Mouse (Mus musculus) testis, postnatal 14 days (tissue): Measurements from ENCODE around the gene Ttc6.

Experiments
- DNase-seq: peaks from one replicate; pipeline ENCODE4 v3.0.0; 2021; ENCODE audit warnings: low spot score

The Ttc6 gene

DNA sequence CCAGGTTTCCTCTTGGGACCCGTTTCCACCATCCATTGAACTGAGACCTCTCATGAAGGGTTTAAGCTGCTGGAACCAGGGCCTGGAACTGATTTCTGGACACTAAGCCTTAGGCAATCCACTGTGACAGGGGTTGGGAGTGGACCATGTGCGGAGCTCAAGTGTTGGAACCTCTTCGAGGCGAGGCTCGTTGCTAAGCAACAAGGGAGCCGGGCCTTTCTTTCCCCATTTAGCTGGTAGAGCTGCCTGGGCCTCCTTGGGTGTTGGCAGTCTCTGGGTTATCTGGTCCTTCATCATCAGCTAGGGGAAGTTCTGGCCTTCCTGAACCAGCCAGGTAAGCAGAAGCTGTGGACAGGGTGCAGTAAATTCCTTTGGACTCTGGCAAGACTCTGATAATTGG, at the start of gene Ttc6:
Gene Ttc6, plus strand, starts transcription at position 205 of the 400 bp plus-strand sequence.
- peak; percentile 45 for DNase-seq

DNA sequence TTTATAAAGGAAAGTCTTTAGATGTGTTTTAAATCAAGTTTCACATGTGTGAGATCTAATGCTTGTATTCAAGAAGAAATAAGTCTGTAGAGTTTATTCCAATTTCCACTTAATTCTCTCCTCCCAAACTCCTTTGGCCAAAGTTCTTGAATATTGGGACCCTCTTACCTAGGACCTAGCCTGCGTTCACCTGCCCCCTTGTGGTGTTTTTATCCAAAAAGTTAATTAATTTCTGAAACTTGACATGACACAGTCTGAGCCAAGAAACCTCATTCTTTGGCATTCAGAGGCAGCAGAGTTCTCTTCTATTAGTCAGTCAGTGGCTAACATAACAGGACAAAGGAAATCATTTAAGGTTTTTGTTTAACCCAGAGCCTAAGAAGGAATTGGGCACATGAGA, 49.4 kb upstream of the Ttc6 start:
- DNase-seq, result no peak

DNA sequence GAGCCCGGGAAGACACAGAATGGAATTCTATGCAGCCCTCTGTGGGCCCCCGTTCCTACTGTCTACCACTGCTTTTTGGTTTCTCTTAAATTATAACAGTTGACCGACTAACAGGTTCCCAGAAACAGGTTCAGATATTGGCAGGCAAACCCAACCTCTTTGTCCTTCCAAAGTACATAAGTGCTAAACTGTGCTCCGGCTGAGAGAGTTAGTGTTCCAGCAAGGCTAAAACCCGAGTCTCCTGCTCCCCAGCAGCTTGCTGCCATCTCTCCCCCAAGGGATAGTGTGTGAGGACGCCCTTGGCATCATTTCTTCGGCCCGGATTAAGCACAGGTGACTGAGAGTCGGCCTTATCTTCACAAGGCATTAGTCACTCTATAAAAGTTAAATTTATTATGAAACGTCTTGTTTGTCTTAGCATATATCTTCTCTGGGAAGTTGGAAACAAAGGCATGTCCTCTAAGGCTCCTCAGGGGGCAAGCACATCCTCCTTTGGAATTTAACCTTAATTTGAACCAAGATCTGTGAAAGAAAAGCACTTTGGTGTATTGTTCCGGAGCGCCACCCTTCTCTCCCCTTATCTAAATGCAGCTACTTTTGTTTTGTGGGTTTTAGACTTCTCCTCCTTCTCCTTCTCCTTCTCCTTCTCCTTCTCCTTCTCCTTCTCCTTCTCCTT, 48.1 kb upstream of the Ttc6 start:
- no peak for DNase-seq

DNA sequence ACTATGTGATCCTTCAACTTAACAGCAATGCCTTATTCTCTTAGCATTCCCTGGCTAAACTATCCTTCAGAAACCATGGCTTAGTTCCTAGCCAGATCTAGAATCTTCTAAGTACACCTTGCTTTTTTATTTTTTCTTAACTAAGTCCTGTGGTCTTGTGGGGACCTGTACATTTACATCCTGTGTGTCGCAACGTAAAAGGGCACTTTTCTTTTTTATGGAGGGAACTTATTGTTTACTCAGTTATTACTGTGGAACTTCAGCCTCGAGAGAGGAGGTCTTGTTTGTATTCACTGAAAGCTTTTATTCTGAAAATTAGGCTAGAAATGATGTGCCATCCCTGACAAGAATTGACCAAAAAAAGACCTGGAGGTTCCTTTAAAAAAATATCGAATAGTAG, 35.6 kb upstream of the Ttc6 start:
- DNase-seq, result no peak

DNA sequence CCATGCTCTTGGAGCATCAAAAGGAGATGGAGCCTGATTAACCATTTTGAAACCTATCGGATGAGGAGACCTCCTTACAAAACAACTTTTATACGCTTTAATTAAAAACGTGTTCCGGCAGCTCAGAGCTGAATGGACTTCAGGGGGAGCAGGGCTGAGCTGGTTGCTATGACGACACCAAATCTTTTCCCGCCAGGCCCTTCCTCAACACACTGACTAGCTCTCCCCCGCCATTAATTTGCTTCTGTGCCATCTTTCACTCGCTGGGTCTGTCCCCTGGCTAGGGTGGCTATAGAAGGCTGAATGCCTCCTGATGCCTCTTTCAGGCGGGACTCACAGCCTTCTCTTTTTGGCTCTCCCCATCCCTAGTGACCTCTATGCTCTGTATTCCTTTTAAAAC, 33.4 kb upstream of the Ttc6 start:
- DNase-seq, result no peak

DNA sequence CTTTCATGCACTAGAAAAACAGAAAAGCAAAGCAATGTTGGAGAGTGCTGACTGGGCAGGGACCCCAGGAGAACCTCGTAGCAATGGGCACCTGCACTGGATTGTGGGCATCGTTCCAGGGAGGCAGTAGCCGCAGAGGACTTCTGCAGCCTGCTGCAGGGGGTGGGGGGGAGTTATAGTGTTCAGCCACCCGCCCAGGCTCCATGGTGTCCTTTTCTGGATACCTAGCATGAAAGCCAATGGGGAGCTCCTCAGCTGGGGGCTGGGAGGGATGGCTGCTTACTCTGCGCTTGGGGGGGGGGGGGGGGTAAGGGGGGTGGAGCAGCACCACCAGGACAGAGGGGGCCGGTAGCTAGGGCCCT, 29.4 kb upstream of the Ttc6 start:
- DNase-seq, result no peak

DNA sequence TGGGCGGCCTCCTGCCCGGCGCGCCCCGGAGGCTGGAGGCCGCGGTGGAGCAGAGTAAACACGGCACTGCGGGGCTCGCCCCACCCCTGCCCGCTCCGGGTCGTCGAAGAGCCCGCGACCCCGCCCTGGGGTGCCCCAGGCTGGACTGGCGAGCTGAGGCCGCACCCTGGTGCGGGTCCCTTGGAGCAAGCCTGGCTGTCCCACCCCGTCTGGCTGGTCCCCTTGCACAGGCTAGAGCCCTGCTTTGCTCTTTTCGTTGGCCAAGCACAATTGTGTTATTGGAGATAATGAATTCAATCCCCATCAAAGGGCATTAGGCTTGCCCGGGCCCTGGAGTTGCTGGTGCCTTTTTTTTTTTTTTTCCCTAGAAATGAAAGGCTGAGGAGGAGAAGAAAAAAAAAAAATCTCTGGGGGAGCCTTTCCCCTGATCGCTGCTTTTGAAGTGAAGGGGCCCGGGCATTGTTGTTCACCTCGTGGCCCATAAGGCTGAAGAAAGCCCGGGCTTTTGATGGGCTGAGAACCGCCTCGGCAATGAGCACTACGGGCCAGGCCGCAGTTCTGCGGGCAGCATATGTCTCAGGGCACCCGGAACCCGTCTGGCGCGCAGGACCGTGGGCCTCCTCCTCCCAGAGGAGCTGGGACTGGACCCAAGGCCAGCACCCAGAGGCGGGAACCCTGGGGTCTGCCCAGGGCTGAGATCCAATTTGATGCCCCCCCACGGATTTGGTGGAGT, 28.9 kb upstream of the Ttc6 start:
- DNase-seq, result no peak

DNA sequence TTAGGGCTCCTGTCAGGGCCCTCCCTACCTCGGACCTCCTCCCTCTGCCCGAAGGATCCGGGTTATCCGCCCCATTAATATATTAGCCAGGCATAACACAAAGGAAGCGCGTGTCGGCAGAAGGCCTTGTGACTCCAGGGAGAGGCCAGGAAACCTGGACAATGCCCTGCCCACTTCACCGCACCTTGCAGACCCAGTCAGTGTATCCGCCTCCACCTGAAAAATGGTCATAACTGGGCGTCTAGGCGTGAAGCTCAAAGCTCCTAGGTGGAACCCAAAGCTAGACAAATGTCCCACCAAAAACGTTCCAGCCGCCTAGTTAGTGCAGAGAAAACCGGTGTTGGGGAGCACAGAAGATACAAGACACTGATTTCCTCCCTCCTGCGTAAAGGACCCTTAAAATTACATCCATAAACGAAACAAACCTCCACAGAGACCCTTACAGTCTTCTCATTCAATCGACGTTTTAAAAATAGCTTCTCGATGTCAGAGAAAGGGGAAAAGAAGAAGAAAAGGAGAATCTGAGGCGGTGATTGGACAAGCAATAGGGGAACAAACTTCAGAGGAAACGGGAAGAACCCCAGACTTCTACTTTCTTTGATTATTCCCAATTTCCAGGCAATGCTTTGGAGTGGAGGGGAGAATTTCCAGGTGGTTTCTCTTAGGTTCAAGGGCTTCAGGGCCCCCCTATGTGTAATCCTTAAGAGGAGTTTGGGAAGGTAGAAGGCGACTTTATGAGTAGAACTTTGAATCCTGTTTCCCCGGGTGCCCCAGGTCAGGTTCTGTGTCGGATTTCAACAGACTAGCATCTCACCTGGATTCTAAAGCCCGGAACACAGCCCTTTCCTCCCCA, 27.6 kb upstream of the Ttc6 start:
- no peak for DNase-seq

DNA sequence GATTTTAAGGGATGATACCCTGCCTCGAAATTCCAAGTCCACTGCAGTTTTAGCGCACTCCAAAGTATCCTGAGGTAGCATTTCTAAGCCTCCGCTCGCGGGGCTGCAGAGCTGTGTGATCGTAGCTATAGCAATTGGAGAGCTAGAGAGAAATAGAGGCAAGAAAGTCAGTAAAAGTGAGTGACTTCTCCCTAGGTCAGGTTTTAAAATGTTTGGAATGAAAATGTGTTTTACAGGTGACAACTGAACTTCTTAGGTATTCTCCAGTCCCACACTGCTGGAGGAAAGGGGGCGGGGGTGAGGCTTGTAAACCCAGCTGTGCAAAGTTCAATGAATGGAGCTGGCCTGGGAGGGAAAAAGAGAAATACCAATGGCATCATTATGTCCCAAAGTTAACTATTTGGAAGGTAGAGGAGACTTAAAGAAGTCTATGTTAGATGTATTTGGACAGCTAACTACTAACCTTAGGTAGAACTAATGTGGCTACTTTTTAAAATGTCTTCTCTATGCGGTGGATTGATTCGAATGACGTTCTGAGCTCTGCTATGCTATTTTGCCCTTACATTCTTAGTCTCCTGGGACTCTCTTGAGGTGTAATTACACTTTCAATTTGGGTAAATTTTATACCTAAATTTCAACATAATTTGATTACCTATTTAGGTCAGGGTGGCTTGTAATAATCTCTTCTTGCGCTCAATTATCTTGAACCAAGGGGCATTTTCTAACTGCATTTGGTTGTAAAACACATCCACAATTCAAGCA, 26.8 kb upstream of the Ttc6 start:
- no peak for DNase-seq

DNA sequence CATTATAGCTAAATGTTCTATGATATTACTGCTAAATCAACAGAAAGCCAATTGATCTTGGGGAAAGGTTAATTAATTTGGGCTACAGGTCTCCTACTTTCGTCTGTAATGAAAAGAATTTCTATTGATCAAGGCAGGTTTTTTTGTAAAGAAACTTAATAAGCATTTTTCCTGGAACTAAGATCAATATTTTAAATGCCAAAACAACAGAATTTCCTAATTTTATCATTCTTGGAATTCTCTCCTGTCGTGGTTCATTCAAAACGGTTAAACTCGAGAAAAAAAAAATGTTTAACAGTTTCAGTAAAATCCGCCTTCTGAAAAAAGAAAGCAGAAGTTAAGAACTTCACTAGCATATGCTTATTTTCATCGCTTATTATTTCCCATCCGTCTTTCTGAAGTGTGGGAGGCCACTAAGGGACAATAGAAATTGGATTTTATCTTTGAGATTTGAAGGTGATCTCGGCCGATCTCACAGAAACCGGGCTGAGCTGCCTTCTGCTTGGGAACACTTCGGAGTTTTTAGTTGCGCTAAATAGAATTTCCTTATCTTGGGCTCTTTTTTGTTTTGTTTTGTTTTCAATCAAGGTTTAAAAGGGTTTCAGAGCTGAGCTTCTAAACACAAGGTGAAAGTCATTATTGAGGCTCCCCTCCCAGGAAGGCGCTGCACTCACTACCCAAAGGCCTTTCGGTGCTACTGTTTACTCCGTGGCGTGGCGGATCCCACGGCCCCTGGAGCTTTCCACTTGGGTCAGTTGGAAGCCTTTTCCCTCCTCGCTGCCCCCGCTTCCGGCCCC, 25.9 kb upstream of the Ttc6 start:
- no peak for DNase-seq

DNA sequence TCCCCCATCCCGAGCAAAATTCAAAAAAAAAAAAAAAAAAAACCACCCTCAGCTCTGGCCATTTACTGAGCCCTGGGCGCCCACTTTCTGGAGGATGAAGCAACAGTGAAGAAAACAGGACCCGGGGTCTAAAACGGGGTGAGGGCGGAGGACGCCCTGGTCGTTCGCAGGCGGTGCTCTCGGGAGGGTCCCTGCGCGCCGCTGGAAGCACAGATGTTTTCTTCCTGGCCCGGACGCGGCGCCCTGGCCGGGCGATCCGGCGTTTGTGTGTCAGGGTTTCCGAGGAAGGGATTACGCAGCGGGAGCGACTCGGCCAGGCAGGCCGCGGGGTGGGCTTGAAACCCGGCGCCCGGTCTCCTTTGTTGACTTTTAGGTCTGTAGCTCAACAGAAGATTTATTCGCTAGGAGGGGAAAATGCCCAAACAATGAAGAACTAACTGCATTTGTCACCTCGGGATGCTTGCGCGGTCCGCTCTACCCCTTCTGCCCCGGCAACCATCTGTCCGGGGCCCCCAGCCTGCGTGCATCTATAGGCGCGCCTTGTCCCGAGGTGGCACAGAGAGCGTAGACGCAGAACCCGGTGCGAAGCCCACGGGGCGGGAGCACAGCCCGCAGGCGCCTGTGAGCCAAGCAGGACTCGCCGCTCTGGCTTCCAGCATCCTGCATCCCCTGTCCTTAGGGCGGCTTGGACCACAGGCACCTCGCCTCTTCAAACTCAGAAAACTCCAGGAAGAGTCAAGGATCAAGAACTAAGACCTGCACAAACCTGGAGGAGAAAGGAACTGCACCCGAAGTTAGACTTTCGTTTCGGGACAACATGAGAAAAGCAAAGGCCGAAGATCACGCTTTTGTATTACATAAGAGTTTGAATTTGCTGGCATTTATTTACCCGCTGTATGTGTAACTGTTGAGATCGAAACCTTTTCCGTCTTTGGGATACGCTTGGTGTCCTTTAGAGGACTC, 25.0 kb upstream of the Ttc6 start:
- DNase-seq, result no peak

DNA sequence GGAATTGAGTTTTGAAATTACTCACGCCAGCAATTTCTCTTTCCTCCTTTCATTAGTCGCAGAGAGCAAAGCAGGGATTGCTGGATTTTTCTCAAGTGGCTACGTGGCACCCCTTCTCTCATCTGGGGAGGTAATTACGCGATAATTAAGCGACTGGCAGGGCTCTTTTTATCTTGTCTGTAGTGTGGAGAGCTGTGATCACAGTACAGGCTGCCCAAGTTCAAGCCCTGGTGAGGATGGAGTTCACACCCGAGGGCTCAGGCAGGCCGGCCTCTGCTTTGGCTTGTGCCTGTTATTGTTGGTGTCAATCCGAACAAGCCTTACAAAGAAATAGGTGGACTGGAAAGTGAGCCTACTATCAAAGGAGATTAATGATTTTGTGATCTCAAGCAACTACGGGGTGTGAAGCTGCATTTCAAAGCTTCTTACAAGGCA, 24.3 kb upstream of the Ttc6 start:
- DNase-seq, result no peak

DNA sequence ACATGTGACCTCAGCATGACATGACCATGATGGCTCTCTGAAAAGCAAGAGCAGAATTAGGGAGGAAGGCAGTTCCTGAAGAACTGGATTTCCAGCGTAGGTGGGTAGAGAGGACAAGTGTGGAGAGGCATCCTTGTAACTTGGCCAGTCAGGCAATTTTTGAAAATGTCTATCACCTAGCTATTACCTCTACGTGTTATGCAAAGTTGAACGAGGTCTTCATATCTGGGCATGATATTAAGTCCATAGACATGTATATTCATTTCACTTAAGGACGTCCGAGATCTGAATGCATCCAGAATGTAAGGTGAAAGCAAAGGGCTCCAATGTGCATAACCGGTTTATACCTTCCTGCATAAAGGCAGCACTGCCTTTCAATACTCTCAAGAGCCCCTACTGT, 22.8 kb upstream of the Ttc6 start:
- DNase-seq, result no peak

DNA sequence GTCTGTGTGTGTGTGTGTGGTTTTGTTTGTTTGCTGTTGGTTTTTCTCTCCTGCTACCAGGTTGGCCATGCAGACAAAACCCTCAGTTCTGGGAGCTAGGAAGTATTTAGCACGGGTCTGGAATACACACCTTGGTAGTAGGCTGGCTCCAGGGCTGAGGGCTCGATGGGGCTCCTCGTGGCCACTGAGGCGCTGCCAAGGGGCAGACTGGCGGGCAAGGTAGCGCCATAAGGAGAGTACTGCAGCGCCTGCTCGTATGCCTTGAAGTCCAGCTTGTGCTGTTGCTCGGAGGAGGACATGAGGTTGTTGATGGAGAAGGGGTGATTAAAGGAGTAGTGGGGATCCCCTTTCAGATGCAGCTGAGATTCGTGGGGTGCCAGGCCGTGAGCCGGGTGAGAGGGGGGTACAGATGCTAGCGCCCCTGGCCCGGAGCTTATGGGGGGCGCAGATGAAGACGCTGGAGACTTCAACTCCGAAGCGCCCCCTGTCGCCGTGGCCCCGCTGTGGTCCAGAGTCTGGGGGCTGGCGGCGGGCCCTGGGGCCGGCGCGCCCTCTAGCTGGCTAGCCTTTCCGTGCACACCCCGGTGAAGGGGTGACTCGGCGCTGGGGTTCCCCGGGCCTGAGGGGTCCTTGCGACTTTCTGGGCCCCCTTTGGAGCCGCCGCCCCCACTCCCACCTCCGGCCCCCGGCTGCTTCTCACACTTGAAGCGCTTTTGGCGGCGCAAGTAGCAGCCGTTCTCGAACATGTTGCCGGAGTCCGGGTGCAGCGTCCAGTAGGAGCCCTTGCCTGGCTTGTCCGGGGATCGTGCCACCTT, 21.8 kb upstream of the Ttc6 start:
- no peak for DNase-seq

DNA sequence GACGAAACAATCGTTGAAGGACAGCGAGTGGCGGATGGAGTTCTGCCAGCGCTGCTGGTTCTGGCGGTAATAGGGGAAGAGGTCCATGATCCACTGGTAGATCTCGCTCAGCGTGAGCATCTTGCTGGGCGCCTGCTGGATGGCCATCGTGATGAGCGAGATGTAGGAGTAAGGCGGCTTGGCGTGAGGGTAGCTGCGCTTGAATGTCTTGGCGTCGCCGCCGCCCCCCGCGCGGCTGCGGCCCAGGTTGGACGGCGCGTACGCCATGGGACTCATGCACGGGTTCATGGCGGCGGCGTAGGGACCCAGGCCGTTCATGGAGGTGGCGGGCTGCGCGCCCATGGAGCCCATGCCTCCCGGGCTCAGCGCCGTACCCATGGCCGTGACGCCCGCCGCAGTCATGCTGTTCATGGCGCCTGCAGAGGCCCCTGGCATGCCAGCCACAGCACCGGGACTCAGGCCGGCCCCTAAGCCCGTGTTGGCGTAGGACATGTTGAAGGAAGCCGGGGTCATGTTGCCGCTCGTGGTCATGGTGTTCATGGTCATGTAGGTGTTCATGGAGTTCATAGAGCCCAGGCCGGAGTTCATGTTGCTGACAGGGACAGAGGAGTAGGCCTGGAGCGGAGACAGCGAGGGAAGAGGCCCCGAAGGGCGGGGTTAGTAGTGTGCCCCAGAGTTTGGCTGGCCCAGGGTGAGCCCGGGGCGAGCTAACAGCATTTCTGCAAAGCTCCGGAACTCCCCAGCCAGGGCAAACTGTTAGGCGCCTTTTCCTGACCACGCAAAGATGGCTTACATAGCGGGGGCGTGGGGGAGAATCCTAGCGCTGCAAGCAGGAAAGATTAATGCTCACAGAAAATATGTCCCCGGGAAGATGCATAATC, 20.9 kb upstream of the Ttc6 start:
- no peak for DNase-seq

DNA sequence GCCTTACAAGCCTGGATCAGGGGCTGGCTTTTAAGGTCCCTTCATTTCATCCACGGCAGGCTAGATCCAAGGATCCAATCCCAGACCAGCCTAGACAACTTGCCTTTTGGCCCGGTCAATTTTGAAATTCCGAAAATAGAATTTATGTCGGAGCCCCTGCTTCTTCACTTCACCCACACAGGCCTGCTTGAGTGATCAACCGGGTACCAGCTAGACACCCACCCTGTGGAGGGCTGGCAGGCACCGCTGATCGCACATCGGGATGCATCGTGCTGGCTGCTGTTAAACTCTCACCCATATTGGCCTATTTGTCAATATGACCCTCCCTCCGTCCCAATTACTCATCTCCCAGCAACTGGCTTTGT, 20.3 kb upstream of the Ttc6 start:
- no peak for DNase-seq

DNA sequence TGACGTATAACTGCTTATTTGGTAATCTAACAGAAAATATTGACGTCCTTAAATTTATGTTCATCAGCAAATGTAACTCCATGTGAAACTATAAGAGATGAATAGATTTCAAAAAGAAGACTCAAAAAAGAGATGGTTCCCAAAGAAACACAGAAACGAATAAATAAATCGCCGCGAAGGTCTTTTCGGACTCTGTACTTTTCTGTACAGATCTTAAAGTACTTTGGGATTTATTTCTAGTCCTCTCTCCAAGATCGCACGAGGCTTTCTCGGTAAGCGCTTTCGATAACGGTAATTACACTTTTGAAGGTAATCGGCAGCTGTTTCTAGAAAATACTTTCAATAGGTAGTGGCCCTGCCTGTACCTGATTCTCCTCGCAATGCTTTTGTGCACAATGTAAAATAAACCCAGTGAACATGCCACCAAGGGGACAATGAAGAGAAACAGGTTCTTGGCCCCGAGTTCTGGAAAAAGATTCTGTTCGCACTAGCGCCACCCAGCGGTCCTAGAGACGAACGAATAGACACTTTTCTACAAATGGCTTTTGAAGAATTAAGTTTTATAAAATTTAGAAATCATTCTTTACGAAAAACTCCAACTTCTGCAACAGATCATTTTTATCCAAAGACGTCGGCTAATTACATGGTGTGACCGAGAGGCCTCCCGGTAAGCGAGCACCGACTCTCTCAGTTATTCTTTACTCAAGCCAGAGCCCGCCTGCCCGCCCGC, 19.1 kb upstream of the Ttc6 start:
- peak; percentile 49 for DNase-seq
